Mouse (Mus musculus) gastrocnemius, adult 18-20 months (tissue): ENCODE measurements at regions not wholly inside any gene's neighbourhood (a gene's known extent, or its start where the extent isn't known, plus 50 kb on each side); places are given as distances from the start of the nearest gene placed in this dataset.

Experiments
- DNase-seq: peaks from one replicate; pipeline ENCODE4 v3.0.0; 2021; ENCODE audit warnings: low spot score

- no peak for DNase-seq
These were observed 83.8 kb upstream of the Pkn2 start for GRCm38 (mm10) chr3:142965604-142966003.

GRCm38 (mm10) chr3:142963818-142964372, 82.1 kb upstream of the Pkn2 start:
- no peak for DNase-seq

GRCm38 (mm10) chr3:142957768-142958167, 76.0 kb upstream of the Pkn2 start:
- no peak for DNase-seq

GRCm38 (mm10) chr3:142948771-142949170, 67.0 kb upstream of the Pkn2 start:
- DNase-seq, result peak; percentile 64

GRCm38 (mm10) chr3:142941319-142942024, 59.7 kb upstream of the Pkn2 start:
- DNase-seq, result peak; percentile 45

GRCm38 (mm10) chr3:142940874-142941273, 59.1 kb upstream of the Pkn2 start:
- peak; percentile 28 for DNase-seq

- DNase-seq, result no peak
These were observed 58.0 kb upstream of the Pkn2 start for GRCm38 (mm10) chr3:142939773-142940172.

- DNase-seq, result no peak
These were observed 54.1 kb upstream of the Pkn2 start for GRCm38 (mm10) chr3:142935949-142936348.

GRCm38 (mm10) chr3:142934326-142934725, 52.5 kb upstream of the Pkn2 start:
- no peak for DNase-seq

- DNase-seq, result no peak
These were observed 52.0 kb upstream of the Pkn2 start for GRCm38 (mm10) chr3:142933684-142934259.
